Mouse (Mus musculus) adrenal gland, postnatal 14 days (tissue): Measurements from ENCODE around the gene Txn2. TPM values are rescaled to one million over a fixed set of nuclear protein-coding genes. Genes with fewer than 3 reads are reported as not detected.

Experiments used
- DNase-seq: peaks from one replicate; pipeline ENCODE4 v3.0.0; 2021; ENCODE audit warnings: mixed read lengths
- total RNA-seq: library from RNA; stranded (reverse); gene quantifications from 2 replicates; pipeline ENCODE4 v1.2.3, GENCODE M21; 2021

Txn2 gene
- total RNA-seq, 1 experiment from 2014 or later = 430 TPM

DNA sequence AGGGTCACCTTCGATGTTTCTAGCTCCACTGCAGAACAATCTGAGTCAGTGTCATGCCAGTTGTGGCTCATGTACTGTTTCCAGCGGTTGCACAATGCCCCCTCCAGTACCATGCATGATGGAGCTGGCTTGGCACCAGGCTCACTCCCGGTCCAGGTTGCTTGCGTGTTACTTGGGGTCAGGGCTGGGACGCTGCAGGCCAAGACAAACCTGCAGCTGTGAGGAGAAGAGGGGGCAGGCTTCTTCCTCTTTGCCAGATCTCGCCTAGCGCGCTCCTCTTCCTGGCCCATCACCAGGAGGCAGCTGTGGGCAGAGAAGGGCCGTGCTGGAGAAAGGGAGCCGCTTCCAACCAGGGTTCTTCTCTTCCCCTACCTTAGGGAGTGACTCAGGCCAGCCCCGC, 5.5 kb upstream of the Txn2 start:
- peak; percentile 79 for DNase-seq

DNA sequence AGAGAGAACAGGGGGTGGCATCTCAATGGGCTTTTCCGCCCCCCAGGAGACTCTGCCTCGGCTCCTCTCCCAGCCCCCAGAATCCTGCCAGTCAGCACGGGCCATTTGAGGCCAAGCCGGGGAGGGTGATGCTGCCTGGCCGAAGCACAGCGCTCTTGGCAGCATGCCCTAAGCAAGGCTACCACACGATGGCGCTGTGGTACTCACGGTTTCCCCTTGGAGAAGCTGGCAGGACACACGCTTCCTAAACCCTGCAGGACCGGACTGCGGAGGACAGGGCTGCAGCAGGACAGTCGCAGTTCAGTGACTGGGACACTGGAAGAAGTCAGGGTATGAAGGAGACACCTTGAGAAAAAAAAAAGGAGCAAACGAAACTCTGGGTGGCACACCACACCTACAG, 5.0 kb upstream of the Txn2 start:
- DNase-seq = peak; percentile 99

DNA sequence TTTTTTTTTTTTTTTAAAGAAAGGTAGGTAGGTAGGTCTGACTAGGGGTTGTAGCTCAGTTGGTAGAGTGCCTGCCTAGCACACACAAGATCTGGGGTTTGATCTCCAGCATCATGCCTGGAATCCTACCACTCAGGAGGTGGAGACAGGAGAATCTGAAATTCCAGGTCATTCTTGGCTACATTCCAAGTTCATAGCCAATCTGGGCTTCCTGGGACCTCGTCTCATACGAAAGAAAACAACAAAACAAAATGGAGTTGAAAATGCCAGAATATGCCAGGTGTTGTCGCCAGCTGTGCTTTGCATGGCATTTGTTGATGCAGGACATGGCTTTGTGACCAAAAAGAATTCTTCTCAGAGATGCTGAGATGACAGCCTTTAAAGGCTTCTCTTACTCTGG, 4.4 kb upstream of the Txn2 start:
- no peak for DNase-seq

DNA sequence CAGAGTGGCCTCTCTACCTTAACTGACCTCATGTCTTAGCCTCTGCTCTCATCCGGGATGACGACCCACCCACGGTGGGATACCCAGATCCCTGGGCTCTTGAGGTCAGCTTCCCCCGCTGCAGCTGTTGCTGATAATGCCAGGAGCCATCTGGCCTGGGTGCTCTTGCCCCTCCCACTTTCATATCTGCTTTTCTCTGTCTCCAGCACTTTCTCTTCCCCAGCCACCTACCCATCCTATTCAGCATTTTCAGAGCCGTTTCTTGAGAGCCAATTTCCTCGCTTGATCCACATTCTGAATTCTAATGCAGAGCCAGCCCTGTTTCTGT, 2.8 kb upstream of the Txn2 start:
- DNase-seq = no peak

DNA sequence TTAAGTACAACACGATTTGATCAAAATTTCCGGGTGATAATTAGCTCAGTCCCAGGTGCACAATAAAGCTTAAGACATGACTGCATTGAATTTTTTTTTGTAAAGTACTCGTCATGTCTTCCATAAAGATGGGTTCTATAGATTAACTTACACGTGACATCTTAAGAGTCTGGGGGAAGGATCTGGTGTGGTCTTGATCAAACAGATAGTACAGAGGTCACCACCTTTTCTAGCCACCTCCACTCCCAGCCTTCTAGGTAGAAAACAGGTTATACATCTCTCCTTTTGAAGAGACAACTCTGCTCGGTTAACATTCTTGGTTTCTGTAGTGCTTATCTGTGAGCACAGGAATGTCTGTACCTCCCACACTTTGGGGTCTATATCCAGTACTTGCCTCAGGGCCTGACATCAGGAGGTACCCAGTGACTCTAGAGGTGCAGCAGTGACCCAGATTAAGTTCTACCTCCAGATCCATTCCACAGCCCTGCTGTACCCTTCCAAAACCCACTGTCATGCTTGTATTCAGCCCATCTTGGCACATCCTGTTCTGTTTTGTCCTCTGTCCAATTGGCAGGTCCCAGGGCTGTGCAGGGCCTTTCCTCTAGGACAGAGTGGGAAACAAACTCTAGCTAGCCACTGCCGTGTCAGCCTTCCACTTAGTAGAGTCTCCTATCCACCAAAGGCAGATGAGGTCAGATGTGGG, 2.3 kb upstream of the Txn2 start:
- no peak for DNase-seq

GRCm38 (mm10) chr15:77929804-77930203, 998 bp upstream of the Txn2 start:
- DNase-seq = no peak

GRCm38 (mm10) chr15:77928091-77928490, 715 bp downstream of the Txn2 start:
- peak; percentile 43 for DNase-seq

DNA sequence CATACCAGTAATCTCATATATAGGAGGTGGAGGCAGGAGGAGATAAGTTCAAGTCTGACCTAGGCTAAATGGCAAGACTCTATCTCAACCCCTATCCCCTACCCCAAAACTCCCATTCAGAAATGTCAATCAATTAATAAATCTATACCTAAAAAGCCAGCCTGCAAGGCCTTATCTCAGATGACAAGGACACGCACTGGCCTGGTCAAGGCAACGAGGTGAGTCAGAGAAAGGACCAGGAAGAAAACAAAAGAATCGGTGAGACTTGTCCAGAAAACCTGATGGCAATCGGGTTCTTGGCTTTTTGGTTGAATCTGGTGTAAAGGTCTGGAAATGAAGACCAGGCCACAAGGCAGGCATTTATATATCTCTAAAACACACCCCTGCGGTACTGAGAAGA, 1.9 kb downstream of the Txn2 start:
- DNase-seq = peak; percentile 43

GRCm38 (mm10) chr15:77925195-77925594, 3.6 kb downstream of the Txn2 start:
- no peak for DNase-seq

GRCm38 (mm10) chr15:77923267-77924035, 5.4 kb downstream of the Txn2 start:
- peak; percentile 28 for DNase-seq

DNA sequence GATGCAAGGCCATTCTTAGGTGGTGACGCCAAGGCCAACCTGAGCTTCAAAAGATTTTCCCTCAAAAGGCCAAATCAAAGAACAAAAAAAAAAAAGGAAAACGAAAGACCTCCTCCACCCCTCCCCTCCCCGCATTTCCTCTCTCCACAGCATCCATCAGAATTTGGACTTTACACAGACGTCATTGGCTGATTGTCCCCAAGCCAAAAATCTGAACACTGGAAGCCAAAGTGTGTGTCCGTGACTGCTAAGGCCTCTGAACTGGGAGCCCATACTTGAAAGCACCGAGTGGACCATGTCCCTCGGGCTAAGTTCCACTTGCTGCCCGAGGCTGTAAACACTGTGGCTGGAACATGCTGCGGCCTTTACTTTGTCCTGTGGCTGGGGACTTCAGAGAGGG, 6.1 kb downstream of the Txn2 start:
- DNase-seq = peak; percentile 70

DNA sequence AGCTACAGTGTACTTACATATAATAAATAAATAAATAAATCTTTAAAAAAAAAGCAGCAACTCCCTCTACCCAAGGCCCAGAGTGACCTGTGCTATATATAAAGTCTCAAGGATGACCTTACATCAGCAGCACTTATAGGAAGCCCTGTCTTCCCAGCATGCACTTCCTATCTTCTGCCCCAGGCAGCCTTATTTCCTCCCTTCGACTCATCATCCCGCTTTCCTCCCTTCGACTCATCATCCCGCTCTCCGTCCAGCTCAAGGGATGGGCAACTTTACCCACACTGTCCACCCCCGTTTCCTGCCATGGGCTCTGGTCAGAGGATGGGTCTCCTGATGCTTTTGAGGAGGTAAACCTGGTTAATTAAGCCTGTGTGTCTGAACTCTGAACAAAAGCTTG, 7.2 kb downstream of the Txn2 start:
- DNase-seq = no peak

DNA sequence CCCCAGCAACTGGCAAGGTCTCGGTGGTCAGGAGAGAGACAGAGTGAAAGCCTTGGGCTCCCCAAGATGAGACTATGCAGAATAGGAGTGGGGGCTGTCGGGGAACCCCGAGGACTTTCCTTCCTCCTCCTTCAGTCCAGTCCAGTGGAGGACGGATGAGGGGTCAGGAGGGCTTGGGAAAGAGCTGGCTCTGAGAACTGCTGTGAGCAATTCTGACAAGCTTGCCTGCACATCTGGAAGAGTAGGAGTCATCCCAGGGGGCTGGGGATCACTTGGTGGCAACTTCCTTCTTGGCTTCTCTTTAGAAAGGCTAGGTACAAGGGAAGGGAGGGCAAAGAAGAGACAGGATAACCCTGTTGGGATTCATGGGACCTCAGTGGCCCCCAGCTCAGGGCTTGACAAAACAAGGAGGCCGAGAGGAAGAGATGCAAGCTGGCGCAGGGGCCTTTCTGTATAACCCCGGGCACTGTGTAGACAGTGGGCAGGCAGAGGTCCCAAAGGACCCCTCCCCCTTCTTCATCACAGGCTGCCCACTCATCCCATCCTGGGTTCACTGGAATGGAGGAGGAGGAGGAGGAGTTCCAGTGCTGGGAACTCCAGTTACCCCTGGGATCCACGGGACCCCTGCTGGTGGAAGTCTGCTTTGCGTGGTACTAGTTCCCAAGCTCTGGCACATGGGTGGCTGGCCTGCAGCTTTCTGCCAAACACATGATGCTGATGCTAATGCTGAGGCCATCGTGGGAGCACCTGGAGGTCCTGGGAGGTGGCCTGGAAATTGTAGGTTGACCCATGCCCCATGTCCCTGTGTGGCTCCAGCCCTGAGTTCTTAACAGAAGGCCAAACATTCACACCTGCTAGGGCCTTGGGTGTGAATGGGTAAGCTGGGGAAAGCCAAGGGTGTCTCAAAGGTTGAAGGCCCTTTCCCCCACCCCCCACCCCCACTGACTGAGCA, 8.0 kb downstream of the Txn2 start:
- peak; percentile 61 for DNase-seq

DNA sequence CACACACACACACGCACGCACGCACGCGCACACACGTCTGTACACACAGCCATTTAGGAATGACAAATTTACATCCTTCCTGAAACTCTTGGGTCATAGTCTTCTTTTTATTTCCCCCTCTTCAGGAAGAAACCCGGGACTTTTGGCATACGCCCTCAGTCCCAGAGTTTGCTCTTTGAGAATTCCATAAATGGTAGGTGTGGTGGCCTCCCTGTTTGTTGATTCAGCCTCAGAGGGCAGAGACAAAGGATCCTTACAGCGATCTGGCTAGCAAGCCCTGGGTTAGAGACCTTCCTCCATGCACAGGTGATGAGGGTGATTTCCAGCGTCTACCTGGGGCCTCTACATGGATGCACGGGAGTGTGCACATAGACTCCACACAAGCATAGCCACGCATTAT, 9.4 kb downstream of the Txn2 start:
- no peak for DNase-seq

GRCm38 (mm10) chr15:77916851-77917544, 11.8 kb downstream of the Txn2 start:
- peak; percentile 96 for DNase-seq

DNA sequence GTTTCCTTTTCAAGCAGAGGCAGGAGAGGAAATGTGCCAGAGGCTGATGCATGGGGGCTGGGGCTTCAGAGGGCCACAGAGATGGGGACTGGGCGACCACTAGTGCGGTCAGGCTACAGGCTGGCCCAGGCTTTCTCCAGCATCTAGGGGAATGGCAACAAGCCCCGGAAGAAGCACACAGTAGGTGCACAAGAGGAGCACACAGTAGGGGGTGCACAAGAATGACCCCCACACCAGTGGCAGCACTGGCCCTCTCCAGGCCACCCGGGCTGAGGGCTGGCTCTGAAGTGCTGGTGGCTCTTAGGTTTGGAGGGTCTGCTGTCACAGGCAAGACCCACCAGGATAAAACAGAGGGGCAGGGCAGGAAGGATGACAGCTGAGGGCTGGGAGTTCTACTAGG, 13.5 kb downstream of the Txn2 start:
- no peak for DNase-seq

GRCm38 (mm10) chr15:77914507-77914906, 14.3 kb downstream of the Txn2 start:
- DNase-seq = no peak

DNA sequence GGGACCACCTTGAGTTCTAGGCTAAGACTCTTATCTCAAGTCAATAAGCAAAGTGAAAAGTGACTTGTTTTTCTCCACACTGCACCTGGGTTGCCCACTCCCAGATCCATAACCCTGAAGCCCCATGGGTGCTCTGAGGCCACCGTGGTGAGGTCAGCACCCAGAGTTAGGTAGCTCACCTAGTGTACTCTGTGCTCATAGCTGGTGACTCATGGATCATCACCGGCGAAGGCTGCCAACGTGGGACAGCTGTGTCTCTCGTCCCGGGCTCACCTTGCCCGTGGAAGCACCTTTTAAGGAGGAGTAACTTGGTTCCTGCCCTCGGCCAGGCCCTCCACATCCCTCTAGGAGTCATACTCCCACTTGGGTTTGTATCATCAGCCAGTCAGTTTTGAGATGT, 15.8 kb downstream of the Txn2 start:
- DNase-seq = no peak

GRCm38 (mm10) chr15:77912585-77912984, 16.2 kb downstream of the Txn2 start:
- peak; percentile 71 for DNase-seq

GRCm38 (mm10) chr15:77912048-77912447, 16.8 kb downstream of the Txn2 start:
- DNase-seq = peak; percentile 58

GRCm38 (mm10) chr15:77911065-77911464, 17.7 kb downstream of the Txn2 start:
- peak; percentile 45 for DNase-seq
